Mouse (Mus musculus): ENCODE data around the gene Ppp6r1.

The Ppp6r1 gene

GRCm38 (mm10) chr7:4657521-4658127, 1.2 kb downstream of the Ppp6r1 start:
- peak; percentile 22 for DNase-seq

GRCm38 (mm10) chr7:4656818-4657217, 2.0 kb downstream of the Ppp6r1 start:
- DNase-seq = no peak

- no peak for DNase-seq
Observed at GRCm38 (mm10) chr7:4655916-4656315, 2.9 kb downstream of the Ppp6r1 start.

- DNase-seq = no peak
Observed at GRCm38 (mm10) chr7:4655393-4655792, 3.4 kb downstream of the Ppp6r1 start.

GRCm38 (mm10) chr7:4654221-4654620, 4.6 kb downstream of the Ppp6r1 start:
- DNase-seq = no peak

GRCm38 (mm10) chr7:4653780-4654179, 5.0 kb downstream of the Ppp6r1 start:
- DNase-seq = no peak

- DNase-seq = no peak
Observed at GRCm38 (mm10) chr7:4653351-4653750, 5.5 kb downstream of the Ppp6r1 start.

GRCm38 (mm10) chr7:4652726-4653125, 6.1 kb downstream of the Ppp6r1 start:
- DNase-seq = no peak

GRCm38 (mm10) chr7:4651581-4651980, 7.2 kb downstream of the Ppp6r1 start:
- no peak for DNase-seq

- DNase-seq = no peak
Observed at GRCm38 (mm10) chr7:4647992-4648391, 10.8 kb downstream of the Ppp6r1 start.

GRCm38 (mm10) chr7:4647291-4647690, 11.5 kb downstream of the Ppp6r1 start:
- no peak for DNase-seq

GRCm38 (mm10) chr7:4646806-4647205, 12.0 kb downstream of the Ppp6r1 start:
- DNase-seq = no peak

- DNase-seq = no peak
Observed at GRCm38 (mm10) chr7:4643225-4643624, 15.6 kb downstream of the Ppp6r1 start.

- DNase-seq = no peak
Observed at GRCm38 (mm10) chr7:4641956-4642355, 16.9 kb downstream of the Ppp6r1 start.

- DNase-seq = no peak
Observed at GRCm38 (mm10) chr7:4641155-4641554, 17.7 kb downstream of the Ppp6r1 start.

GRCm38 (mm10) chr7:4636179-4636578, 22.6 kb downstream of the Ppp6r1 start:
- no peak for DNase-seq

- no peak for DNase-seq
Observed at GRCm38 (mm10) chr7:4631031-4631430, 27.8 kb downstream of the Ppp6r1 start, which contains the start of gene Tmem86b. Gene Tmem86b, minus strand, starts transcription at chr7:4631422.

- DNase-seq = no peak
Observed at GRCm38 (mm10) chr7:4630198-4630597, 28.6 kb downstream of the Ppp6r1 start.

- DNase-seq = no peak
Observed at GRCm38 (mm10) chr7:4629586-4629985, 29.2 kb downstream of the Ppp6r1 start.

- DNase-seq = no peak
Observed at GRCm38 (mm10) chr7:4625928-4626327, 32.9 kb downstream of the Ppp6r1 start.

- no peak for DNase-seq
Observed at GRCm38 (mm10) chr7:4624343-4624742, 34.5 kb downstream of the Ppp6r1 start.

GRCm38 (mm10) chr7:4623544-4624189, 35.2 kb downstream of the Ppp6r1 start:
- DNase-seq = peak; percentile 41

GRCm38 (mm10) chr7:4619979-4620378, 38.8 kb downstream of the Ppp6r1 start:
- no peak for DNase-seq

GRCm38 (mm10) chr7:4613740-4614403, 44.9 kb downstream of the Ppp6r1 start:
- DNase-seq = no peak

All from cerebellum, adult 11 months (tissue).